21 mouse cellular contexts compared by ENCODE assay signal in the genomic region with DNA sequence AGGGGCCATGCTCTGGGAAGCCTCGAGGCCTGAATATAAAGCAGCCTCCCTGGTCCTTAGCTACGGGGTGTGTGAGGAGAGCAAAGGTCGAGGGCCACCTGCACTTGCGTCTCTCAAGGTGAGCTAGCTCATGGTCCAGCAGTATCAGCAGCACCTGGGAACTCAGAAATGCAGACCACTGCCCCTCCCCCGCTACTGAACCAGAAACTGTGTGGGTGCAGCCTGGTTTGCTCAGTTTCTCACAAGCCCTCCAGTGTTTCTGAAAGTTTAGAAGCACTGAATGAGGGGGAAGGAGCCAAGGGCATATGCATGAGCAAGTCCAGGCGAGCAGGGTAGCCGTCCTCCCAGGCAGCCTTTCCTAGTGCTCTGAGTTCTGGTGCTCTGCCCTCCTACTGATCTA. TPM values are rescaled to one million over a fixed set of nuclear protein-coding genes. Genes with fewer than 3 reads are reported as not detected.
DNase-seq lines count a peak whose midpoint lies in the region; ATAC-seq and TF ChIP-seq lines count a peak whose summit lies in the region.
"Had no signal": no experiment of that assay in that cellular context is flagged by ENCODE, and none has a peak within 500 bp of the region (broad histone marks: within the 10 kb centered on the region; RNA-seq: fewer than 3 reads in every experiment).

No protein-coding gene starts in this region.

- no peak overlapping the region for H3K4me2 ChIP-seq in embryonic facial prominence, embryonic 13.5 days
- H3K4me2 ChIP-seq in heart, embryonic 11.5 days: no peak overlapping the region
- no peak overlapping the region for H3K4me2 ChIP-seq in limb, embryonic 14.5 days (replicated peaks; ENCODE audit: low read depth, low read length, severe bottlenecking)
- H3K4me2 ChIP-seq: forebrain, embryonic 12.5 days; heart, embryonic 13.5 days; hindbrain, embryonic 12.5 days; intestine, embryonic 15.5 days had no signal

- peaks cover 28% of the 10 kb centered on the region for H3K4me1 ChIP-seq in embryonic facial prominence, embryonic 13.5 days
- peaks cover 23% of the 10 kb centered on the region for H3K4me1 ChIP-seq in embryonic facial prominence, embryonic 10.5 days
- H3K4me1 ChIP-seq in heart, embryonic 10.5 days: no peaks in the 10 kb centered on the region
- H3K4me1 ChIP-seq in heart, embryonic 11.5 days (ENCODE audit: control insufficient read depth, insufficient read depth, low read length): no peaks in the 10 kb centered on the region
- H3K4me1 ChIP-seq in limb, embryonic 14.5 days (ENCODE audit: control insufficient read depth, insufficient read depth, low read length): peaks cover 26% of the 10 kb centered on the region
- H3K4me1 ChIP-seq: forebrain, embryonic 12.5 days; hindbrain, embryonic 12.5 days; intestine, embryonic 15.5 days had no signal

- H3K4me3 ChIP-seq in embryonic facial prominence, embryonic 13.5 days: no peak overlapping the region
- H3K4me3 ChIP-seq in embryonic facial prominence, embryonic 10.5 days: no peak overlapping the region
- no peak overlapping the region for H3K4me3 ChIP-seq in heart, embryonic 10.5 days
- no peak overlapping the region for H3K4me3 ChIP-seq in heart, embryonic 11.5 days (ENCODE audit: low read depth, low read length)
- H3K4me3 ChIP-seq in left cerebral cortex, adult 2 months: no peak overlapping the region
- no peak overlapping the region for H3K4me3 ChIP-seq in limb, embryonic 14.5 days (replicated peaks; ENCODE audit: low read length)
- H3K4me3 ChIP-seq: forebrain, embryonic 12.5 days; heart, embryonic 13.5 days; hindbrain, embryonic 12.5 days; intestine, embryonic 15.5 days had no signal

- intact Hi-C loops in left cerebral cortex, adult 2 months (cut with DNase I): no loop called here
- intact Hi-C loops in left cerebral cortex, postnatal 14 days (cut with DNase I): no loop called here

- TF ChIP-seq CTCF in left cerebral cortex, adult 2 months (IDR thresholded peaks at IDR 0.05): no peak

- no peak for DNase-seq in embryonic facial prominence, embryonic 10.5 days (ENCODE audit: low spot score)
- DNase-seq in heart, embryonic 10.5 days (ENCODE audit: low spot score): peak; percentile 53
- no peak for DNase-seq in left cerebral cortex, adult 2 months (ENCODE audit: extremely low spot score in 1 of 2, low spot score in 2 of 2)
- no peak for DNase-seq in left cerebral cortex, postnatal 14 days (ENCODE audit: low spot score in 2 of 2)
- no peak for DNase-seq in limb, embryonic 14.5 days (ENCODE audit: low spot score)
- DNase-seq: adrenal gland, postnatal 10 days; B cell, adult 2 months; cerebellum, adult 18-20 months; cerebellum, adult 9-11 months; forebrain, postnatal 0 days; gastrocnemius, postnatal 36 days; heart, adult 18-20 months; heart, postnatal 36 days had no signal

- H3K9me3 ChIP-seq in embryonic facial prominence, embryonic 13.5 days: peaks cover 6% of the 10 kb centered on the region; the same call in 1 of the 2 replicates
- H3K9me3 ChIP-seq in embryonic facial prominence, embryonic 10.5 days: no peaks in the 10 kb centered on the region
- no peaks in the 10 kb centered on the region for H3K9me3 ChIP-seq in heart, embryonic 10.5 days
- no peaks in the 10 kb centered on the region for H3K9me3 ChIP-seq in heart, embryonic 11.5 days (replicated peaks; ENCODE audit: control insufficient read depth, low read length)
- no peaks in the 10 kb centered on the region for H3K9me3 ChIP-seq in limb, embryonic 14.5 days (ENCODE audit: control insufficient read depth, low read length)
- H3K9me3 ChIP-seq: forebrain, embryonic 12.5 days; heart, embryonic 13.5 days; intestine, embryonic 15.5 days had no signal

- WGBS in embryonic facial prominence, embryonic 13.5 days: 65% methylated on average over 7 of the region's 7 CpGs
- 77% methylated on average over 7 of the region's 7 CpGs for WGBS in embryonic facial prominence, embryonic 10.5 days
- 69% methylated on average over 7 of the region's 7 CpGs for WGBS in heart, embryonic 10.5 days
- 66% methylated on average over 7 of the region's 7 CpGs for WGBS in heart, embryonic 11.5 days (ENCODE audit: insufficient replicate concordance)
- 50% methylated on average over 7 of the region's 7 CpGs for WGBS in limb, embryonic 14.5 days

- peak overlapping the region; percentile 71; the same call in 1 of the 2 replicates for H3K27ac ChIP-seq in embryonic facial prominence, embryonic 13.5 days
- H3K27ac ChIP-seq in embryonic facial prominence, embryonic 10.5 days (replicated peaks): no peak overlapping the region
- H3K27ac ChIP-seq in heart, embryonic 10.5 days: no peak overlapping the region
- H3K27ac ChIP-seq in heart, embryonic 11.5 days (ENCODE audit: low read depth, low read length): no peak overlapping the region
- H3K27ac ChIP-seq in left cerebral cortex, adult 2 months: peak overlapping the region; percentile 63
- H3K27ac ChIP-seq in limb, embryonic 14.5 days (replicated peaks; ENCODE audit: low read depth, low read length): 0 out of 2 replicates have a peak overlapping the region, but pooled peaks have one; percentile 1
- H3K27ac ChIP-seq: forebrain, embryonic 12.5 days; heart, embryonic 13.5 days; hindbrain, embryonic 12.5 days; hindbrain, postnatal 0 days; intestine, embryonic 15.5 days had no signal

- H3K27me3 ChIP-seq in embryonic facial prominence, embryonic 13.5 days: no peaks in the 10 kb centered on the region
- no peaks in the 10 kb centered on the region for H3K27me3 ChIP-seq in embryonic facial prominence, embryonic 10.5 days (replicated peaks; ENCODE audit: low read depth, poor library complexity, severe bottlenecking)
- peaks cover 4% of the 10 kb centered on the region; the same call in 1 of the 2 replicates for H3K27me3 ChIP-seq in heart, embryonic 10.5 days (ENCODE audit: insufficient read depth, poor library complexity, severe bottlenecking)
- H3K27me3 ChIP-seq in heart, embryonic 11.5 days (ENCODE audit: control insufficient read depth, insufficient read depth, low read length): 0 out of 2 replicates have a peak, but pooled peaks cover 2% of the 10 kb centered on the region
- no peaks in the 10 kb centered on the region for H3K27me3 ChIP-seq in limb, embryonic 14.5 days (ENCODE audit: control insufficient read depth, insufficient read depth, low read length)
- H3K27me3 ChIP-seq: forebrain, embryonic 12.5 days; heart, embryonic 13.5 days; hindbrain, embryonic 12.5 days; intestine, embryonic 15.5 days had no signal

- ATAC-seq in embryonic facial prominence, embryonic 13.5 days (ENCODE audit: insufficient number of reproducible peaks, insufficient read depth, low FRiP score, low TSS enrichment, low read depth): no peak
- no peak for ATAC-seq in heart, embryonic 11.5 days (replicated peaks; ENCODE audit: insufficient number of reproducible peaks, low FRiP score, low TSS enrichment)
- no peak for ATAC-seq in limb, embryonic 14.5 days (ENCODE audit: low FRiP score, low read depth)
- no peak for ATAC-seq in monocyte, adult 5-6 weeks (replicated peaks; ENCODE audit: insufficient number of reproducible peaks, low FRiP score, low TSS enrichment, poor library complexity, severe bottlenecking)
- ATAC-seq: forebrain, postnatal 0 days; hindbrain, postnatal 0 days; intestine, embryonic 15.5 days had no signal

- no peak for TF ChIP-seq POLR2A in limb, embryonic 14.5 days (IDR thresholded peaks at IDR 0.05; ENCODE audit: borderline replicate concordance, extremely low read depth, insufficient read depth, insufficient read length)

- no peaks in the 10 kb centered on the region for H3K36me3 ChIP-seq in embryonic facial prominence, embryonic 13.5 days
- H3K36me3 ChIP-seq in embryonic facial prominence, embryonic 10.5 days (replicated peaks): no peaks in the 10 kb centered on the region
- no peaks in the 10 kb centered on the region for H3K36me3 ChIP-seq in heart, embryonic 10.5 days
- H3K36me3 ChIP-seq in heart, embryonic 11.5 days (ENCODE audit: control insufficient read depth, insufficient read depth, low read length): no peaks in the 10 kb centered on the region
- no peaks in the 10 kb centered on the region for H3K36me3 ChIP-seq in limb, embryonic 14.5 days (ENCODE audit: control insufficient read depth, insufficient read depth, low read length)
- H3K36me3 ChIP-seq: forebrain, embryonic 12.5 days; heart, embryonic 13.5 days; hindbrain, embryonic 12.5 days; intestine, embryonic 15.5 days had no signal

- H3K9ac ChIP-seq in embryonic facial prominence, embryonic 13.5 days: no peak overlapping the region
- H3K9ac ChIP-seq in heart, embryonic 11.5 days (ENCODE audit: low read depth, low read length): no peak overlapping the region
- no peak overlapping the region for H3K9ac ChIP-seq in limb, embryonic 14.5 days (ENCODE audit: low read depth, low read length, severe bottlenecking)
- H3K9ac ChIP-seq: forebrain, embryonic 12.5 days; forebrain, postnatal 0 days; heart, embryonic 13.5 days; hindbrain, embryonic 12.5 days; intestine, embryonic 15.5 days had no signal

RNA-seq across cellular contexts. Expression of a gene that starts 7.7 kb away (rescaled TPM):
- 57.2 and 60.2 TPM in 2 replicates for polyA plus RNA-seq in embryonic facial prominence, embryonic 13.5 days (2015; fragmentation: Nextera tagmentation; extraction: Ambion mirVana)
- 36.0 and 42.0 TPM in 2 replicates for polyA plus RNA-seq in embryonic facial prominence, embryonic 10.5 days (2016; fragmentation: Nextera tagmentation; extraction: Ambion mirVana)
- polyA plus RNA-seq in heart, embryonic 10.5 days (2016; fragmentation: Nextera tagmentation; extraction: Ambion mirVana): 26.1 and 28.0 TPM in 2 replicates
- 16.5 and 19.7 TPM in 2 replicates for polyA plus RNA-seq in heart, embryonic 11.5 days (2014; fragmentation: Nextera tagmentation; extraction: Ambion mirVana)
- 10 to 100 TPM; 68.9 to 80.3 TPM for total RNA-seq in left cerebral cortex, adult 2 months (2021)
- total RNA-seq in left cerebral cortex, postnatal 14 days (2021): 10 to 100 TPM; 65.4 to 68.9 TPM
- 68.8 and 70.7 TPM in 2 replicates for polyA plus RNA-seq in limb, embryonic 14.5 days (2012; rRNA removed)
- 37.9 and 44.3 TPM in 2 replicates for polyA plus RNA-seq in limb, embryonic 14.5 days (2014; fragmentation: Nextera tagmentation; extraction: Ambion mirVana)
- total RNA-seq in monocyte, adult 5-6 weeks (2017): 8.0 to 34.0 TPM (median 20.6 TPM) in 3 replicates

Comparison
In these comparisons a context has a peak if more than half of its experiments do, and no peak if none do; other contexts are left out.
1. H3K27ac ChIP-seq: peak in embryonic facial prominence, embryonic 13.5 days (single experiment), left cerebral cortex, adult 2 months (single experiment) and limb, embryonic 14.5 days (single experiment); none in embryonic facial prominence, embryonic 10.5 days (single experiment), heart, embryonic 10.5 days (single experiment) and heart, embryonic 11.5 days (single experiment).